Comparison of ENCODE assay signal across 16 mouse cellular contexts in genomic region chr6:129013762-129014276, GRCm38 (mm10). TPM values are rescaled to one million over a fixed set of nuclear protein-coding genes. Genes with fewer than 3 reads are reported as not detected.
"Had no signal": no experiment of that assay in that cellular context is flagged by ENCODE, and none has a peak within 500 bp of the region (broad histone marks: within the 10 kb centered on the region; RNA-seq: fewer than 3 reads in every experiment).

No protein-coding gene starts in this region.

- H3K9ac ChIP-seq: kidney, embryonic 15.5 days; lung, embryonic 15.5 days; stomach, embryonic 15.5 days had no signal

- H3K4me3 ChIP-seq: kidney, embryonic 15.5 days; lung, embryonic 15.5 days; midbrain, embryonic 10.5 days; myocyte; stomach, embryonic 15.5 days had no signal

- H3K27ac ChIP-seq: kidney, embryonic 15.5 days; lung, embryonic 15.5 days; midbrain, embryonic 10.5 days; stomach, embryonic 15.5 days had no signal

- DNase-seq: kidney, adult 2 months; kidney, postnatal 14 days; left cerebral cortex, postnatal 4 days; lung, postnatal 14 days; midbrain, embryonic 14.5 days; thymus, postnatal 4 days had no signal

- H3K4me1 ChIP-seq: kidney, embryonic 15.5 days; midbrain, embryonic 10.5 days; stomach, embryonic 15.5 days had no signal

- H3K9me3 ChIP-seq: kidney, embryonic 15.5 days; lung, embryonic 15.5 days; midbrain, embryonic 10.5 days; stomach, embryonic 15.5 days had no signal

- H3K27me3 ChIP-seq: kidney, embryonic 15.5 days; lung, embryonic 15.5 days; stomach, embryonic 15.5 days had no signal

- H3K4me2 ChIP-seq: kidney, embryonic 15.5 days; liver, embryonic 11.5 days; lung, embryonic 15.5 days; stomach, embryonic 15.5 days had no signal

- H3K36me3 ChIP-seq: kidney, embryonic 15.5 days; lung, embryonic 15.5 days; midbrain, embryonic 10.5 days; stomach, embryonic 15.5 days had no signal

RNA-seq across cellular contexts. Expression of gene Klrb1f, which starts 31.9 kb away (rescaled TPM):
- total RNA-seq: layer of hippocampus, adult 8-10 months; layer of hippocampus, postnatal 14 days; left cerebral cortex, adult 18-20 months; left cerebral cortex, postnatal 10 days had no signal
- polyA plus RNA-seq: myocyte had no signal
